Mouse (Mus musculus): ENCODE data around the gene Clspn. TPM values are rescaled to one million over a fixed set of nuclear protein-coding genes. Genes with fewer than 3 reads are reported as not detected.

The Clspn gene
- total RNA-seq, 2 experiments from 2014 or later: 1.1 to 2.0 TPM

GRCm38 (mm10) chr4:126553105-126553504 lies 3.6 kb upstream of the Clspn start:
- intact Hi-C loops (cut with DNase I): loop anchor here (10.0 kb wide), 1 partner anchor 762 kb away; the partner anchor contains the start of gene Gja4
- peak; percentile 46 to 72 for DNase-seq (ENCODE audit: low spot score in 2 of 2)

- intact Hi-C loops (cut with DNase I): loop anchor here (10.0 kb wide), 1 partner anchor 761 kb away; the partner anchor contains the start of gene Gja4
- DNase-seq (ENCODE audit: low spot score in 2 of 2): no peak
Observed at GRCm38 (mm10) chr4:126553685-126554084, 3.0 kb upstream of the Clspn start.

GRCm38 (mm10) chr4:126554462-126554861 lies 2.3 kb upstream of the Clspn start:
- no peak for DNase-seq (ENCODE audit: low spot score in 2 of 2)
- intact Hi-C loops (cut with DNase I): loop anchor here (10.0 kb wide), 1 partner anchor 760 kb away; the partner anchor contains the start of gene Gja4

GRCm38 (mm10) chr4:126563798-126564197 lies 7.1 kb downstream of the Clspn start:
- no peak for DNase-seq (ENCODE audit: low spot score in 2 of 2)
- intact Hi-C loops (cut with DNase I): no loop called here

- DNase-seq (ENCODE audit: low spot score in 2 of 2): no peak
- intact Hi-C loops (cut with DNase I): no loop called here
Observed at GRCm38 (mm10) chr4:126567243-126567642, 10.5 kb downstream of the Clspn start.

- intact Hi-C loops (cut with DNase I): no loop called here
- DNase-seq (ENCODE audit: low spot score in 2 of 2): no peak
Observed at GRCm38 (mm10) chr4:126569783-126570182, 13.0 kb downstream of the Clspn start.

GRCm38 (mm10) chr4:126576281-126576680 lies 19.5 kb downstream of the Clspn start:
- peak in 1 of 2 experiments; percentile 57 for DNase-seq (ENCODE audit: low spot score in 2 of 2)
- intact Hi-C loops (cut with DNase I): no loop called here

- intact Hi-C loops (cut with DNase I): no loop called here
- DNase-seq (ENCODE audit: low spot score in 2 of 2): no peak
Observed at GRCm38 (mm10) chr4:126577920-126578319, 21.2 kb downstream of the Clspn start.

GRCm38 (mm10) chr4:126579077-126579476 lies 22.3 kb downstream of the Clspn start:
- DNase-seq (ENCODE audit: low spot score in 2 of 2): no peak

GRCm38 (mm10) chr4:126585739-126586138 lies 29.0 kb downstream of the Clspn start:
- intact Hi-C loops (cut with DNase I): no loop called here
- DNase-seq (ENCODE audit: low spot score in 2 of 2): no peak

More at GRCm38 (mm10) chr4:126579077-126579476, 22.3 kb downstream of the Clspn start:
- intact Hi-C loops (cut with DNase I): no loop called here

GRCm38 (mm10) chr4:126592039-126592438 lies 35.3 kb downstream of the Clspn start:
- no peak for DNase-seq (ENCODE audit: low spot score in 2 of 2)
- intact Hi-C loops (cut with DNase I): no loop called here

- intact Hi-C loops (cut with DNase I): loop anchor here (1.0 to 5.0 kb wide), 2 partner anchors 141 to 237 kb away; no protein-coding TSS in a partner anchor
- peak; percentile 48 to 72 for DNase-seq (ENCODE audit: low spot score in 2 of 2)
Observed at GRCm38 (mm10) chr4:126599971-126600754, 43.4 kb downstream of the Clspn start.

GRCm38 (mm10) chr4:126601597-126602444 lies 45.1 kb downstream of the Clspn start:
- intact Hi-C loops (cut with DNase I): loop anchor here (5.0 kb wide), 1 partner anchor 235 kb away; no protein-coding TSS in a partner anchor

GRCm38 (mm10) chr4:126602445-126602762 lies 45.7 kb downstream of the Clspn start:
- intact Hi-C loops (cut with DNase I): loop anchor here (5.0 kb wide), 1 partner anchor 235 kb away; no protein-coding TSS in a partner anchor
- DNase-seq (ENCODE audit: low spot score in 2 of 2): no peak

More at GRCm38 (mm10) chr4:126601597-126602444, 45.1 kb downstream of the Clspn start:
- DNase-seq (ENCODE audit: low spot score in 2 of 2): peak; percentile 27 to 30

- no peak for DNase-seq (ENCODE audit: low spot score in 2 of 2)
- intact Hi-C loops (cut with DNase I): loop anchor here (5.0 kb wide), 1 partner anchor 233 kb away; no protein-coding TSS in a partner anchor
Observed at GRCm38 (mm10) chr4:126604141-126604540, 47.4 kb downstream of the Clspn start.

- intact Hi-C loops (cut with DNase I): no loop called here
- no peak for DNase-seq (ENCODE audit: low spot score in 2 of 2)
Observed at GRCm38 (mm10) chr4:126605751-126606150, 49.0 kb downstream of the Clspn start.

GRCm38 (mm10) chr4:126609606-126610181 lies 53.0 kb downstream of the Clspn start, which contains the start of gene 5730409E04Rik:
Gene 5730409E04Rik, plus strand, starts transcription at chr4:126609818.
- peak; percentile 67 to 81 for DNase-seq (ENCODE audit: low spot score in 2 of 2)
- intact Hi-C loops (cut with DNase I): no loop called here

- intact Hi-C loops (cut with DNase I): no loop called here
Observed at GRCm38 (mm10) chr4:126611991-126612390, 55.3 kb downstream of the Clspn start.

GRCm38 (mm10) chr4:126616312-126616711 lies 59.6 kb downstream of the Clspn start:
- intact Hi-C loops (cut with DNase I): no loop called here
- DNase-seq (ENCODE audit: low spot score in 2 of 2): no peak

More at GRCm38 (mm10) chr4:126611991-126612390, 55.3 kb downstream of the Clspn start:
- DNase-seq (ENCODE audit: low spot score in 2 of 2): peak in 1 of 2 experiments; percentile 13
